Mouse (Mus musculus) myocyte (in vitro differentiated cells): ENCODE measurements around the gene Gm3739.
"Not testable (repeated sequence)": the region's sequence is repeated elsewhere in the genome, so short reads cannot be mapped to it uniquely, and the experiment has no call there.

ENCODE experiments used
- CEBPB ChIP-seq: IDR thresholded peaks from 2 replicates; pipeline ENCODE4 v1.6.1; 2011; ENCODE audit warnings: mild to moderate bottlenecking, moderate library complexity; ENCODE audit not compliant: poor library complexity, insufficient read depth, severe bottlenecking
- E2F4 ChIP-seq: IDR thresholded peaks from one replicate; pipeline ENCODE4 v1.6.1; 2011; ENCODE audit warnings: mild to moderate bottlenecking, control low read depth, moderate library complexity; ENCODE audit not compliant: insufficient read depth
- MAX ChIP-seq: IDR thresholded peaks from one replicate; pipeline ENCODE4 v1.6.1; 2011; ENCODE audit warnings: low read depth, mild to moderate bottlenecking, control low read depth
- MYOD1 ChIP-seq, 3 experiments: IDR thresholded peaks; one replicate each; pipeline ENCODE4 v1.6.1; 2011; ENCODE audit warnings: control low read depth in 2 of 3, low read depth in 2 of 3, mild to moderate bottlenecking in 2 of 3, moderate library complexity in 1 of 3; ENCODE audit not compliant: insufficient read length in 2 of 3, control insufficient read depth in 1 of 3
- MYOG ChIP-seq, 3 experiments: IDR thresholded peaks; one replicate each; pipeline ENCODE4 v1.6.1; 2011; ENCODE audit warnings: control low read depth in 2 of 3, low read depth in 2 of 3, mild to moderate bottlenecking in 2 of 3; ENCODE audit not compliant: insufficient read length in 2 of 3, control insufficient read depth in 1 of 3, insufficient read depth in 1 of 3
- POLR2A ChIP-seq: IDR thresholded peaks from one replicate; pipeline ENCODE4 v1.6.1; 2011; ENCODE audit warnings: low read depth, mild to moderate bottlenecking, control low read depth, moderate library complexity; ENCODE audit not compliant: insufficient read length
- POLR2AphosphoS2 ChIP-seq: IDR thresholded peaks from one replicate; pipeline ENCODE4 v1.6.1; 2011; ENCODE audit warnings: low read depth, control low read depth; ENCODE audit not compliant: insufficient read length
- REST ChIP-seq: IDR thresholded peaks from one replicate; pipeline ENCODE4 v1.6.1; 2011; ENCODE audit warnings: mild to moderate bottlenecking, control low read depth, moderate library complexity; ENCODE audit not compliant: insufficient read depth, insufficient read length
- TCF3 ChIP-seq: IDR thresholded peaks from one replicate; pipeline ENCODE4 v1.6.1; 2011; ENCODE audit warnings: low read depth, control low read depth; ENCODE audit not compliant: insufficient read length
- USF1 ChIP-seq: IDR thresholded peaks from one replicate; pipeline ENCODE4 v1.6.1; 2011; ENCODE audit warnings: low read depth, mild to moderate bottlenecking, control low read depth, moderate library complexity

DNA sequence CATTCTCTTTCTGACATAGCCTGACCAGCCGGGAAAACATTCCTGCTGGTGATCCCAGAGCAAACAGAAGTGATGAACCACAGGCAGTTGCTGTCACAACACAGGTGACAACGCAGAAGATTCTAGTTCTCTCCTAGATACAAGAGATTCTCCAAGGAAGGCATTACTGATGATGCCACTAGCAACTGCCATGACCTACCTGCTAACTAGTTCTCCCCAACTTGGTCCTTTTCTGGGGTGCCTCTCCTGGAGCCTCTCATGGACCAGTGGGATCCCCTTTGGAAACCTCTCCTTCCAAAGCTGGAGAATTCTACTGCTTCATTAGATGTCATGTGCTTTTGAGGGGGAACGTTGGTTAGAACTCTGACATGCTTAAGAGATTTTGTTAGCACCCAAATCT is 50.2 kb downstream of the Gm3739 start, which contains the start of gene Gm3727:
- not testable (repeated sequence) for TF ChIP-seq MYOD1 (IDR thresholded peaks at IDR 0.05; ENCODE audit: control insufficient read depth in 1 of 3, insufficient read length in 2 of 3, low read depth in 2 of 3); POLR2AphosphoS2; USF1; POLR2A; CEBPB; E2F4; MAX; REST; MYOG (IDR thresholded peaks at IDR 0.05; ENCODE audit: control insufficient read depth in 1 of 3, insufficient read depth in 1 of 3, insufficient read length in 2 of 3, low read depth in 2 of 3); TCF3
